Mouse (Mus musculus) stomach, postnatal 0 days (tissue): ENCODE data around the gene Zc3hc1.

Experiments used
- CTCF ChIP-seq: IDR thresholded peaks from 2 replicates; pipeline ENCODE4 v1.5.1; 2016; ENCODE audit warnings: antibody characterized with exemption, low read depth, mild to moderate bottlenecking, moderate library complexity
- EP300 ChIP-seq: optimal IDR thresholded peaks from 2 replicates; pipeline ENCODE3; 2016; ENCODE audit warnings: antibody characterized with exemption

DNA sequence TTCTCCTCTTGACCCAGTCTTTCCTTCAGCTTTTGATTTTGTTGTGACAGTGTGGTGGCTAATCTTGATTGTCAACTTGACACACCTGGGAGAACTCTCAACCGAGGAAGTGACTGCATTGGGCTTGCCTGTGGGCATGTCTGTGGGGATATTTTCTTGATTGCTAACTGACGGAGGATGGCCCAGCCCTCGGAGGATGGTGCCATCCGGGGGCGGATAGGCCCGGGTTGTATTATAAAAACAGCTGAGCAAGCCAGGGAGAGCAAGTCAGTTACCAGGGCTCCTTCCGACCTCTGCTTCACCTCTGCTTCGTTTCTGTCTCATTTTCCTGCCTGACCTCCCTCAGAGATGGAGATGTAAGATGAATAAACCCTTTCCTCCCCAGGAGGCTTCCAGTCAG lies 38.1 kb downstream of the Zc3hc1 start:
- TF ChIP-seq EP300 (no peak), CTCF (no peak)
